Mouse (Mus musculus): ENCODE results near the gene Nprl2. TPM values are rescaled to one million over a fixed set of nuclear protein-coding genes. Genes with fewer than 3 reads are reported as not detected.
"Not testable (repeated sequence)": the region's sequence is repeated elsewhere in the genome, so short reads cannot be mapped to it uniquely, and the experiment has no call there.

The Nprl2 gene
- polyA plus RNA-seq, 1 experiment from 2014 or later = 8.5 TPM

DNA sequence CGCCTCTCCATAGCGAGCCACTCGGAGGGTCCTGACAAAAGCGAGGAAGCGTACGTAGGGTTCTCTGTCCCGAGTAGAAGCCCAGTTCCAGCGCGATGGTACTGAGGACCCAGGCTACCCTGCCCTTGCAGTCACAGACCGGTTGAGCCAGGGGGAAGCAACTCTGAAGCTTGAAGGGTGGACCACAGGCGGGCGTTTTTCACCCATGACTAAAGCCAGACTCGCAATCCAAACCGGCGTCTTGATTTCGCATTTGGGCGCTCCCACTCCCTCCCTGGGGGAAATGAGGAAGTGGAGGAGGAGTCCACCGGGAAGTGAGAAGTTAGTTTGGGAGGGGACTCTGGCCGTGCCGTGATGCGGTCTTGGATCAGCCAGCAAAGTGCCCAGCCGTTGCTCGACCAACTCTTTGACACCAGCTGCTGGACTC lies 13.0 kb downstream of the Nprl2 start:
- H3K4me1 ChIP-seq (ENCODE audit: insufficient read depth) = peaks cover 50% of the 10 kb centered on the region
- H3K9me3 ChIP-seq (ENCODE audit: low read length) = no peaks in the 10 kb centered on the region
- peak; percentile 12 for ATAC-seq
- H3K4me2 ChIP-seq (ENCODE audit: low read depth, low read length) = peak overlapping the region; percentile 88
- peak; percentile 70 for DNase-seq
- peak overlapping the region; percentile 93 for H3K9ac ChIP-seq (replicated peaks)
- 0% methylated on average over 23 of the region's 23 CpGs for WGBS (ENCODE audit: insufficient replicate concordance)
- H3K4me3 ChIP-seq (ENCODE audit: low read depth, low read length) = peak overlapping the region; percentile 73
- 0 out of 2 replicates have a peak, but pooled peaks cover 9% of the 10 kb centered on the region for H3K27me3 ChIP-seq (ENCODE audit: insufficient read depth, low read length)
- H3K27ac ChIP-seq (ENCODE audit: low read depth) = peak overlapping the region; percentile 99
- H3K36me3 ChIP-seq (replicated peaks; ENCODE audit: insufficient read depth, low read length) = peaks cover 37% of the 10 kb centered on the region
- TF ChIP-seq EP300 (IDR thresholded peaks at IDR 0.05; ENCODE audit: low read depth) (no peak), CTCF (IDR thresholded peaks at IDR 0.05; ENCODE audit: low read depth) (no peak)

GRCm38 (mm10) chr9:107555701-107556100 lies 13.7 kb downstream of the Nprl2 start:
- Histone ChIP-seq H3K4me2 (ENCODE audit: low read depth, low read length) (peak overlapping the region; percentile 88), H3K9ac (replicated peaks) (peak overlapping the region; percentile 93), H3K4me1 (ENCODE audit: insufficient read depth) (peaks cover 44% of the 10 kb centered on the region), H3K27me3 (ENCODE audit: insufficient read depth, low read length) (0 out of 2 replicates have a peak, but pooled peaks cover 6% of the 10 kb centered on the region), H3K27ac (ENCODE audit: low read depth) (peak overlapping the region; percentile 99), H3K9me3 (ENCODE audit: low read length) (no peaks in the 10 kb centered on the region), H3K4me3 (ENCODE audit: low read depth, low read length) (peak overlapping the region; percentile 73), H3K36me3 (replicated peaks; ENCODE audit: insufficient read depth, low read length) (peaks cover 44% of the 10 kb centered on the region)
- ATAC-seq = no peak
- WGBS (ENCODE audit: insufficient replicate concordance) = 31% methylated on average over 2 of the region's 2 CpGs
- TF ChIP-seq CTCF (IDR thresholded peaks at IDR 0.05; ENCODE audit: low read depth) = no peak
- TF ChIP-seq EP300 (IDR thresholded peaks at IDR 0.05; ENCODE audit: low read depth) = no peak
- DNase-seq = no peak

DNA sequence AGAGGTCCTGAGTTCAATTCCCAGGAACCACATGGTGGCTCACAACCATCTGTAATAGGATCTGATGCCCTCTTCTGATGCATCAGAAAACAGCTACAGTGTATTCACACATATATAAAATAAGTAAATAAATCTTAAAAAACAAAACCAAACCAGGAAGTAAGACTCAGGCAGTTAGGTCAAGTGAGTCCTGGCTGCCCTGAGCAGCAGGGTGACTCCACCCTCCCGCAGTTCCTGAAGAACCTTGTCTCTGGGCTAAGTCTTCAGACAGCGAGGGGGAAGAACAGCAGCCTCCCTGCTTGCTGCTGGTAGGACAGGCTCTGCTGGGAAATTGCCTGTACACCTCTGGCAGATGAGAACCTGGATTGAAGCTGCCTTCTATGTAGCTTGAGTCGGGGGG lies 14.3 kb downstream of the Nprl2 start:
- Histone ChIP-seq H3K9me3 (ENCODE audit: low read length) (no peaks in the 10 kb centered on the region), H3K4me1 (ENCODE audit: insufficient read depth) (peaks cover 37% of the 10 kb centered on the region), H3K4me3 (ENCODE audit: low read depth, low read length) (peak overlapping the region; percentile 73), H3K36me3 (replicated peaks; ENCODE audit: insufficient read depth, low read length) (peaks cover 50% of the 10 kb centered on the region), H3K4me2 (ENCODE audit: low read depth, low read length) (peak overlapping the region; percentile 88), H3K27ac (ENCODE audit: low read depth) (peak overlapping the region; percentile 74), H3K27me3 (ENCODE audit: insufficient read depth, low read length) (0 out of 2 replicates have a peak, but pooled peaks cover 6% of the 10 kb centered on the region), H3K9ac (replicated peaks) (peak overlapping the region; percentile 93)
- no peak for TF ChIP-seq EP300 (IDR thresholded peaks at IDR 0.05; ENCODE audit: low read depth)
- TF ChIP-seq CTCF (IDR thresholded peaks at IDR 0.05; ENCODE audit: low read depth) = no peak
- 52% methylated on average over 3 of the region's 3 CpGs for WGBS (ENCODE audit: insufficient replicate concordance)
- no peak for DNase-seq
- ATAC-seq = no peak

DNA sequence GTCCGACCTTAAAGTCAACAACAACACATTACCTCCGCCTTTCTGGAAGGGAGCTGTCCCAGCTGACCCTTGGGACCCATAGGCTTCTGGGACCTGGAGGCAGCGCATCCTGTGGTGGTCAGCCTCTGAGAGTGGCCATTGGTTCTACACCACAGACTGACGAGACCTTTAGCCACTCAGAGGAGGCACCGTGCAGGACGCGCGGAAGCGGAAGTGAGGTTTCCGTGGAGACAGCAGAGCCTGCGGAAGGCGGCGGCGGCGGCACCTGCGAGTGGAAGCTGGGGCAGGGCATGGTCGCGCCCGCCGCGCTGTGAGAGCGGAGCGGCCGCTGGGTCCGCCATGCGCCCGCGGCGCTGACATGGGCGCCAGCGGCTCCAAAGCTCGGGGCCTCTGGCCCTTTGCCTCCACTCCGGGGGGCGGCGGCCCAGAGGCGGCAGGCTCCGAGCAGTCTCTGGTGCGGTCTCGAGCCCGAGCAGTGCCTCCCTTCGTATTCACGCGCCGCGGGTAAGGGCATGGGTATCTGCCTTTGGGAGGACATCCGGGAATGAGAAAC lies 21.1 kb downstream of the Nprl2 start, which contains the start of gene Tusc2:
TSS of gene Tusc2 (plus strand) at position 227 of the 553 bp plus-strand sequence.
- H3K4me2 ChIP-seq (ENCODE audit: low read depth, low read length) = peak within 1 kb of the TSS; percentile 97
- TF ChIP-seq CTCF (IDR thresholded peaks at IDR 0.05; ENCODE audit: low read depth) (no peak), EP300 (IDR thresholded peaks at IDR 0.05; ENCODE audit: low read depth) (no peak)

DNA sequence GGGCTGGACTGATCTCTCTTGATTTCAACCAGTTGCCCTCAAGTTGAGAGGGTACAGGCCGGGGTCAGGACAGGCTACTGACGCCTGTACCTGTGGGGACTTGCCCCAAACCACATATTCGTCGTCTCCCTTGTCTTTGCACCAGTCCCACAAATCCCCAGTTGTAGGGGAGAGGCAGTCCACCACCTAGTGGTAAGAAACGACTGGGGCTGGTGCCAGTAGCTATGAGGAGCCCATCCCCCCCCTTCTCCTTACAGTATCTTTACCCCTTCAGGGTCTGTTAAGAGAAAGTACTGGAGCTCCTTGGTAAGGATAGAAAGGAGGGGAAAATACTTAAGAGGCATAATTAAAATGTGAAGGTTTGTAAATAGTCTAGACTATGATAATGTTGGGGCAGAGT lies 23.5 kb downstream of the Nprl2 start:
- Histone ChIP-seq H3K27ac (ENCODE audit: low read depth) (peak overlapping the region; percentile 87; the same call in 1 of the 2 replicates), H3K4me1 (ENCODE audit: insufficient read depth) (peaks cover 57% of the 10 kb centered on the region), H3K36me3 (replicated peaks; ENCODE audit: insufficient read depth, low read length) (peaks cover 30% of the 10 kb centered on the region), H3K9ac (replicated peaks) (peak overlapping the region; percentile 26; the same call in 1 of the 2 replicates)
- 50% methylated on average over 5 of the region's 5 CpGs for WGBS (ENCODE audit: insufficient replicate concordance)
- TF ChIP-seq CTCF (IDR thresholded peaks at IDR 0.05; ENCODE audit: low read depth) = peak; percentile 46
- not testable (repeated sequence) for H3K9me3 ChIP-seq (ENCODE audit: low read length); H3K27me3 ChIP-seq (ENCODE audit: insufficient read depth, low read length); H3K4me2 ChIP-seq (ENCODE audit: low read depth, low read length); ATAC-seq; DNase-seq; H3K4me3 ChIP-seq (ENCODE audit: low read depth, low read length)

More for the DNA sequence above, 21.1 kb downstream of the Nprl2 start, which contains the start of gene Tusc2:
- 0% methylated on average over 44 of the region's 46 CpGs for WGBS (ENCODE audit: insufficient replicate concordance)
- Histone ChIP-seq H3K27me3 (ENCODE audit: insufficient read depth, low read length) (no peaks in the 10 kb centered on the region), H3K9me3 (ENCODE audit: low read length) (no peaks in the 10 kb centered on the region), H3K4me3 (ENCODE audit: low read depth, low read length) (peak within 1 kb of the TSS; percentile 97), H3K4me1 (ENCODE audit: insufficient read depth) (peaks cover 45% of the 10 kb centered on the region), H3K27ac (ENCODE audit: low read depth) (peak within 1 kb of the TSS; percentile 84), H3K9ac (replicated peaks) (peak within 1 kb of the TSS; percentile 94), H3K36me3 (replicated peaks; ENCODE audit: insufficient read depth, low read length) (peaks cover 54% of the 10 kb centered on the region)
- peak; percentile 95 for DNase-seq
- peak; percentile 94 for ATAC-seq

DNA sequence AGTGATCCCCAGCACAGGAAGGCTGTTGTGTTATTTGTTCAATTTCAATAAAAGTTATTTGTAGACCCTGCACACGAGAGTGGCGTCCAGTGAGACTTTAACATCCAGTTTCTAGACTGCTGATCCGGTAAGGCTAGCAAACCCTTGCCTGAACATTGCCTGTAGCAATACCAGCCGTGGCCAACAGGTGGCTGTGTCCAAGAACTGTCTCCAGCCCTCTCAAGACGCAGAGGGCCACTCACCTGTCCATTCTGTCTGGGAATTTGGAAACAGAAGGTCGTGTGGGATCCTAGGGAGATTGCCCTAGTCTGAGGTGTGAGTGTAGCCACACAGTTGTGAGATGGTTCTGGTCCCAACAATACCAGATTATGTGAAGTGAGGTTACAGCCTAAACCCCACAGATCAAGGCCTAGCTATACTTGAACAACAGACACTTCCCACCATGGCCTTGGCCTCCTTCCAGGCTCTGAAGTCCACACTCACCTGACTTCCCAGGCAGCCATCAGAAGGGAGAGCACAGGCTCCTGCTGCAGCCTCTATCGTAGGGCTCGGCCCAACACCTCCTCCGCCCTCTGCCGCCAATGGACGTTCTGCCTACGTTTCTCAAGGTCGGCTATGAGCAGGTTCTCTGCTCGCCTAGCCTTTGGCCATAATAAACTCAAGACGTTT lies 24.1 kb downstream of the Nprl2 start:
- ATAC-seq (no peak), DNase-seq (peak; percentile 89)
- Histone ChIP-seq H3K27ac (ENCODE audit: low read depth) (peak overlapping the region; percentile 87), H3K4me3 (ENCODE audit: low read depth, low read length) (no peak overlapping the region), H3K4me1 (ENCODE audit: insufficient read depth) (peaks cover 63% of the 10 kb centered on the region), H3K9ac (replicated peaks) (peak overlapping the region; percentile 26; the same call in 1 of the 2 replicates), H3K36me3 (replicated peaks; ENCODE audit: insufficient read depth, low read length) (peaks cover 24% of the 10 kb centered on the region), H3K4me2 (ENCODE audit: low read depth, low read length) (peak overlapping the region; percentile 90), H3K9me3 (ENCODE audit: low read length) (no peaks in the 10 kb centered on the region), H3K27me3 (ENCODE audit: insufficient read depth, low read length) (no peaks in the 10 kb centered on the region)
- TF ChIP-seq CTCF (IDR thresholded peaks at IDR 0.05; ENCODE audit: low read depth) (peak; percentile 95), EP300 (IDR thresholded peaks at IDR 0.05; ENCODE audit: low read depth) (no peak)
- 47% methylated on average over 15 of the region's 15 CpGs for WGBS (ENCODE audit: insufficient replicate concordance)
